3 mouse cellular contexts compared by ENCODE assay signal in genomic region chr11:63266290-63266689, GRCm38 (mm10).
DNase-seq lines count a peak whose midpoint lies in the region; ATAC-seq and TF ChIP-seq lines count a peak whose summit lies in the region.
"Not testable (repeated sequence)": the region's sequence is repeated elsewhere in the genome, so short reads cannot be mapped to it uniquely, and the experiment has no call there.

No protein-coding gene starts in this region.

- not testable (repeated sequence) for H3K79me2 ChIP-seq in CH12.LX (replicated peaks; ENCODE audit: control insufficient read depth, extremely low read depth, insufficient read depth, poor library complexity, severe bottlenecking)

- not testable (repeated sequence) for TF ChIP-seq EP300 in CH12.LX (IDR thresholded peaks at IDR 0.05; ENCODE audit: low read length)

- dilution Hi-C loops in CH12.LX (cut with MboI; ENCODE audit: extremely low pct_ligation_motif_present, extremely low pct_unique_long_range_greater_than_20kb, low sequenced_read_pairs) = not testable (repeated sequence)

- H3K4me1 ChIP-seq in CH12.LX (ENCODE audit: control insufficient read depth in 1 of 2, insufficient read depth in 2 of 2) = peaks cover 5 to 16% of the 10 kb centered on the region in 2 experiments; a peak in 3 of 4 replicates
- peaks cover 18 to 26% of the 10 kb centered on the region in 2 experiments for H3K4me1 ChIP-seq in ES-E14 (ENCODE audit: control insufficient read depth in 2 of 2, insufficient read depth in 2 of 2, low read length in 2 of 2, poor library complexity in 1 of 2)
- peaks cover 13% of the 10 kb centered on the region for H3K4me1 ChIP-seq in midbrain, embryonic 11.5 days (ENCODE audit: control insufficient read depth, insufficient read depth, low read length)

- H3K27ac ChIP-seq in CH12.LX (ENCODE audit: insufficient read depth, low read depth); ES-E14 (ENCODE audit: insufficient read depth, low read depth, low read length, poor library complexity, severe bottlenecking); midbrain, embryonic 11.5 days (ENCODE audit: low read depth, low read length): not testable (repeated sequence)

- TF ChIP-seq POLR2A in CH12.LX (IDR thresholded peaks at IDR 0.05; ENCODE audit: low read depth, low read length) = not testable (repeated sequence)

- TF ChIP-seq CTCF in CH12.LX (conservative IDR thresholded peaks at IDR 0.05 in 1 of 2, IDR thresholded peaks at IDR 0.05 in 1 of 2; ENCODE audit: low read depth in 2 of 2, low read length in 2 of 2) = not testable (repeated sequence)

- H3K27me3 ChIP-seq in CH12.LX (replicated peaks); midbrain, embryonic 11.5 days (ENCODE audit: control insufficient read depth, insufficient read depth, low read length): not testable (repeated sequence)

- in situ Hi-C loops in CH12.LX (cut with MboI; ENCODE audit: low pct_ligation_motif_present, low pct_unique_long_range_greater_than_20kb, low sequenced_read_pairs); ES-E14 (cut with MboI; ENCODE audit: low sequenced_read_pairs in 2 of 2, unreplicated experiment in 2 of 2): not testable (repeated sequence)

- H3K9ac ChIP-seq in CH12.LX (ENCODE audit: insufficient read depth, low read depth); ES-E14 (ENCODE audit: insufficient read depth, low read depth, low read length, poor library complexity, severe bottlenecking); midbrain, embryonic 11.5 days (ENCODE audit: low read length): not testable (repeated sequence)

- 96% methylated on average over 2 of the region's 2 CpGs for WGBS in midbrain, embryonic 11.5 days

- not testable (repeated sequence) for H3K4me3 ChIP-seq in CH12.LX (replicated peaks in 1 of 3; ENCODE audit: low read depth in 2 of 3, low read length in 2 of 3, poor library complexity in 1 of 3); ES-E14 (ENCODE audit: insufficient read depth in 1 of 2, low read depth in 1 of 2, low read length in 2 of 2, poor library complexity in 1 of 2, severe bottlenecking in 1 of 2); midbrain, embryonic 11.5 days (ENCODE audit: low read depth, low read length)

- H3K9me3 ChIP-seq in CH12.LX (replicated peaks; ENCODE audit: low read length); ES-E14 (ENCODE audit: control insufficient read depth, insufficient read depth, low read depth, low read length); midbrain, embryonic 11.5 days (ENCODE audit: control insufficient read depth, low read length): not testable (repeated sequence)

- not testable (repeated sequence) for H3K36me3 ChIP-seq in CH12.LX (replicated peaks in 1 of 2; ENCODE audit: control insufficient read depth in 1 of 2, insufficient read depth in 1 of 2, low read length in 1 of 2); ES-E14 (ENCODE audit: control insufficient read depth, insufficient read depth, low read length, poor library complexity, severe bottlenecking); midbrain, embryonic 11.5 days (ENCODE audit: control insufficient read depth, insufficient read depth, low read length)

- not testable (repeated sequence) for ATAC-seq in midbrain, embryonic 11.5 days (ENCODE audit: low FRiP score)

- not testable (repeated sequence) for H3K4me2 ChIP-seq in CH12.LX (ENCODE audit: insufficient read depth, low read depth, poor library complexity, severe bottlenecking); midbrain, embryonic 11.5 days

- TF ChIP-seq RAD21 in CH12.LX (IDR thresholded peaks at IDR 0.05; ENCODE audit: low read depth, low read length) = not testable (repeated sequence)

- DNase-seq in CH12.LX (ENCODE audit: extremely low read depth); ES-E14 (ENCODE audit: low read depth, low spot score): not testable (repeated sequence)
- peak; percentile 66 for DNase-seq in midbrain, embryonic 11.5 days (ENCODE audit: low spot score, missing footprints)

TF ChIP-seq in CH12.LX, 34 proteins besides CTCF, POLR2A, EP300 and RAD21:
- TF ChIP-seq ZNF384 (IDR thresholded peaks at IDR 0.05; ENCODE audit: low read depth, low read length) = 0 out of 2 replicates have a peak, but pooled peaks have one; percentile 14

TF ChIP-seq in ES-E14, 5 proteins besides CTCF, POLR2A, EP300 and RAD21:
- TF ChIP-seq ZNF384 (IDR thresholded peaks at IDR 0.05; ENCODE audit: low read depth, low read length) = peak; percentile 60; the same call in 1 of the 2 replicates
